Comparison of ENCODE assay signal across 14 mouse cellular contexts in genomic region chr3:68574565-68574964, GRCm38 (mm10).
DNase-seq lines count a peak whose midpoint lies in the region; ATAC-seq and TF ChIP-seq lines count a peak whose summit lies in the region.
"Had no signal": no experiment of that assay in that cellular context is flagged by ENCODE, and none has a peak within 500 bp of the region (broad histone marks: within the 10 kb centered on the region; RNA-seq: fewer than 3 reads in every experiment).

No protein-coding gene starts in this region.

- no peak overlapping the region for H3K9ac ChIP-seq in intestine, embryonic 14.5 days (ENCODE audit: low read length)
- no peak overlapping the region for H3K9ac ChIP-seq in intestine, postnatal 0 days (ENCODE audit: low read depth, low read length)
- H3K9ac ChIP-seq in forebrain, embryonic 15.5 days (replicated peaks): peak overlapping the region; percentile 18
- H3K9ac ChIP-seq in midbrain, embryonic 12.5 days (replicated peaks): no peak overlapping the region
- H3K9ac ChIP-seq in heart, embryonic 12.5 days: no peak overlapping the region
- H3K9ac ChIP-seq: liver, embryonic 12.5 days had no signal

- WGBS in intestine, embryonic 14.5 days: 68% methylated on average over 8 of the region's 8 CpGs
- WGBS in intestine, postnatal 0 days: 75% methylated on average over 8 of the region's 8 CpGs
- 6% methylated on average over 8 of the region's 8 CpGs for WGBS in cerebellum, adult 2 months
- WGBS in forebrain, embryonic 15.5 days: 42% methylated on average over 8 of the region's 8 CpGs
- WGBS in midbrain, embryonic 12.5 days: 59% methylated on average over 8 of the region's 8 CpGs
- WGBS in heart, embryonic 12.5 days: 70% methylated on average over 8 of the region's 8 CpGs

- H3K9me3 ChIP-seq in intestine, embryonic 14.5 days (ENCODE audit: control insufficient read depth, low read length): no peaks in the 10 kb centered on the region
- no peaks in the 10 kb centered on the region for H3K9me3 ChIP-seq in intestine, postnatal 0 days (ENCODE audit: control insufficient read depth)
- no peaks in the 10 kb centered on the region for H3K9me3 ChIP-seq in forebrain, embryonic 15.5 days
- H3K9me3 ChIP-seq in midbrain, embryonic 12.5 days: no peaks in the 10 kb centered on the region
- H3K9me3 ChIP-seq in heart, embryonic 12.5 days (replicated peaks): no peaks in the 10 kb centered on the region
- H3K9me3 ChIP-seq: liver, embryonic 12.5 days had no signal

- no peaks in the 10 kb centered on the region for H3K36me3 ChIP-seq in intestine, embryonic 14.5 days (ENCODE audit: control insufficient read depth, insufficient read depth, low read length)
- H3K36me3 ChIP-seq in intestine, postnatal 0 days (ENCODE audit: control insufficient read depth, insufficient read depth): no peaks in the 10 kb centered on the region
- no peaks in the 10 kb centered on the region for H3K36me3 ChIP-seq in forebrain, embryonic 15.5 days
- no peaks in the 10 kb centered on the region for H3K36me3 ChIP-seq in midbrain, embryonic 12.5 days
- no peaks in the 10 kb centered on the region for H3K36me3 ChIP-seq in heart, embryonic 12.5 days
- H3K36me3 ChIP-seq: liver, embryonic 12.5 days had no signal

- no peak overlapping the region for H3K4me3 ChIP-seq in intestine, embryonic 14.5 days (ENCODE audit: low read depth, low read length)
- no peak overlapping the region for H3K4me3 ChIP-seq in intestine, postnatal 0 days (ENCODE audit: low read depth, low read length)
- H3K4me3 ChIP-seq in cerebellum, adult 2 months (replicated peaks; ENCODE audit: insufficient read depth, low read depth, low read length): peak overlapping the region; percentile 92
- H3K4me3 ChIP-seq in forebrain, embryonic 15.5 days: peak overlapping the region; percentile 58
- H3K4me3 ChIP-seq in midbrain, embryonic 12.5 days: peak overlapping the region; percentile 52
- H3K4me3 ChIP-seq in heart, embryonic 12.5 days: no peak overlapping the region
- H3K4me3 ChIP-seq: liver, embryonic 12.5 days had no signal

- no peak for ATAC-seq in intestine, embryonic 14.5 days (replicated peaks; ENCODE audit: low FRiP score, low TSS enrichment, low read depth)
- no peak for ATAC-seq in intestine, postnatal 0 days
- no peak for ATAC-seq in forebrain, embryonic 15.5 days (replicated peaks)
- ATAC-seq in midbrain, embryonic 12.5 days (ENCODE audit: low FRiP score, low read depth): no peak
- no peak for ATAC-seq in heart, embryonic 12.5 days (ENCODE audit: insufficient number of reproducible peaks, low FRiP score)
- ATAC-seq: liver, embryonic 12.5 days had no signal

- DNase-seq in intestine, embryonic 14.5 days (ENCODE audit: low spot score): no peak
- DNase-seq in cerebellum, adult 2 months: peak; percentile 69 to 70
- DNase-seq in spleen, adult 18-20 months: no peak
- DNase-seq in T-cell, adult 2 months (ENCODE audit: low spot score): no peak
- DNase-seq: B cell, adult 2 months; gastrocnemius, postnatal 14 days; kidney, postnatal 14 days; lung, postnatal 4 days; thymus, adult 2 months had no signal

- TF ChIP-seq POLR2A in cerebellum, adult 2 months (IDR thresholded peaks at IDR 0.05; ENCODE audit: borderline replicate concordance, insufficient read depth, low read length): no peak

- peak overlapping the region; percentile 56 for H3K4me2 ChIP-seq in intestine, embryonic 14.5 days (ENCODE audit: low read length)
- H3K4me2 ChIP-seq in intestine, postnatal 0 days (replicated peaks; ENCODE audit: low read depth): no peak overlapping the region
- H3K4me2 ChIP-seq in forebrain, embryonic 15.5 days (replicated peaks): peak overlapping the region; percentile 78
- peak overlapping the region; percentile 66 for H3K4me2 ChIP-seq in midbrain, embryonic 12.5 days (replicated peaks)
- H3K4me2 ChIP-seq in heart, embryonic 12.5 days: no peak overlapping the region
- H3K4me2 ChIP-seq: liver, embryonic 12.5 days had no signal

- no peak overlapping the region for H3K27ac ChIP-seq in intestine, embryonic 14.5 days (ENCODE audit: low read depth)
- no peak overlapping the region for H3K27ac ChIP-seq in intestine, postnatal 0 days (ENCODE audit: low read depth, low read length)
- peak overlapping the region; percentile 99; the same call in 1 of the 2 replicates for H3K27ac ChIP-seq in cerebellum, adult 2 months (ENCODE audit: insufficient read depth, low read length)
- peak overlapping the region; percentile 99 for H3K27ac ChIP-seq in forebrain, embryonic 15.5 days (replicated peaks)
- H3K27ac ChIP-seq in midbrain, embryonic 12.5 days (replicated peaks): no peak overlapping the region
- H3K27ac ChIP-seq in heart, embryonic 12.5 days (ENCODE audit: poor library complexity, severe bottlenecking): no peak overlapping the region
- H3K27ac ChIP-seq: liver, embryonic 12.5 days had no signal

- H3K27me3 ChIP-seq in intestine, embryonic 14.5 days (replicated peaks; ENCODE audit: control insufficient read depth, insufficient read depth, low read length): no peaks in the 10 kb centered on the region
- H3K27me3 ChIP-seq in intestine, postnatal 0 days (replicated peaks; ENCODE audit: control insufficient read depth, insufficient read depth, low read length): no peaks in the 10 kb centered on the region
- no peaks in the 10 kb centered on the region for H3K27me3 ChIP-seq in cerebellum, adult 2 months (ENCODE audit: control insufficient read depth, insufficient read depth, low read length)
- H3K27me3 ChIP-seq in forebrain, embryonic 15.5 days: no peaks in the 10 kb centered on the region
- no peaks in the 10 kb centered on the region for H3K27me3 ChIP-seq in midbrain, embryonic 12.5 days
- H3K27me3 ChIP-seq in heart, embryonic 12.5 days (replicated peaks): no peaks in the 10 kb centered on the region

- no peak for TF ChIP-seq CTCF in intestine, postnatal 0 days (IDR thresholded peaks at IDR 0.05; ENCODE audit: low read depth)
- no peak for TF ChIP-seq CTCF in cerebellum, adult 2 months (IDR thresholded peaks at IDR 0.05; ENCODE audit: borderline replicate concordance, insufficient read depth, low read depth, low read length)

- H3K4me1 ChIP-seq in intestine, embryonic 14.5 days (replicated peaks; ENCODE audit: control insufficient read depth, insufficient read depth, low read length): peaks cover 26% of the 10 kb centered on the region
- H3K4me1 ChIP-seq in intestine, postnatal 0 days (replicated peaks; ENCODE audit: control insufficient read depth, insufficient read depth, low read length): no peaks in the 10 kb centered on the region
- H3K4me1 ChIP-seq in cerebellum, adult 2 months (ENCODE audit: control insufficient read depth, insufficient read depth, low read length): no peaks in the 10 kb centered on the region; the same call in 1 of the 2 replicates
- peaks cover 69% of the 10 kb centered on the region for H3K4me1 ChIP-seq in forebrain, embryonic 15.5 days
- H3K4me1 ChIP-seq in midbrain, embryonic 12.5 days: peaks cover 52% of the 10 kb centered on the region
- peaks cover 51% of the 10 kb centered on the region for H3K4me1 ChIP-seq in heart, embryonic 12.5 days (replicated peaks)

Comparison
In these comparisons a context has a peak if more than half of its experiments do, and no peak if none do; other contexts are left out.
1. H3K4me2 ChIP-seq: peak in intestine, embryonic 14.5 days (single experiment), forebrain, embryonic 15.5 days (single experiment) and midbrain, embryonic 12.5 days (single experiment); none in intestine, postnatal 0 days (single experiment) and heart, embryonic 12.5 days (single experiment).
2. DNase-seq: peak in cerebellum, adult 2 months (2 of 2); none in intestine, embryonic 14.5 days (single experiment), spleen, adult 18-20 months (0 of 2) and T-cell, adult 2 months (single experiment).
3. H3K27ac ChIP-seq: peak in cerebellum, adult 2 months (single experiment) and forebrain, embryonic 15.5 days (single experiment); none in intestine, embryonic 14.5 days (single experiment), intestine, postnatal 0 days (single experiment), midbrain, embryonic 12.5 days (single experiment) and heart, embryonic 12.5 days (single experiment).
4. H3K4me3 ChIP-seq: peak in cerebellum, adult 2 months (single experiment), forebrain, embryonic 15.5 days (single experiment) and midbrain, embryonic 12.5 days (single experiment); none in intestine, embryonic 14.5 days (single experiment), intestine, postnatal 0 days (single experiment) and heart, embryonic 12.5 days (single experiment).